Mouse (Mus musculus): ENCODE results near the gene Rasgrf1. TPM values are rescaled to one million over a fixed set of nuclear protein-coding genes. Genes with fewer than 3 reads are reported as not detected.

Gene Rasgrf1
- total RNA-seq, 2 experiments from 2014 or later = not detected

DNA sequence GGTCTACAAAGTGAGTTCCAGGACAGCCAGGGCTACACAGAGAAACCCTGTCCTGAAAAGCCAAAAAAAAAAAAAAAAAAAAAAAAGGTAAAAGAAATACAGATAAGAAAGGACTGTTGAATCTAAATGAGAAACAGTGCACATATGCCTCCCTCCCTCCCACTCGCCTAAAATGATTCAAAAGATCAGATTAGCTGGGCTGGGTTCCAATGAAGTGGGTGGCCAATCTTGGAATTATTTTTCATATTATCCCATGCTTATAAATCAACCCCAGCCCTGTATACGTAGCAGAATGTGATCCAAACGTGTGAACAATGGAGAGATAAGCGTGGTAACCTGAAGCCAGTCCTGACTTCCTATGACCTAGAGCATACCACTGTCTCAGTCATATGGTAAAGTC is 8.5 kb upstream of the Rasgrf1 start:
- ATAC-seq (replicated peaks; ENCODE audit: low FRiP score, poor library complexity, severe bottlenecking) = no peak

DNA sequence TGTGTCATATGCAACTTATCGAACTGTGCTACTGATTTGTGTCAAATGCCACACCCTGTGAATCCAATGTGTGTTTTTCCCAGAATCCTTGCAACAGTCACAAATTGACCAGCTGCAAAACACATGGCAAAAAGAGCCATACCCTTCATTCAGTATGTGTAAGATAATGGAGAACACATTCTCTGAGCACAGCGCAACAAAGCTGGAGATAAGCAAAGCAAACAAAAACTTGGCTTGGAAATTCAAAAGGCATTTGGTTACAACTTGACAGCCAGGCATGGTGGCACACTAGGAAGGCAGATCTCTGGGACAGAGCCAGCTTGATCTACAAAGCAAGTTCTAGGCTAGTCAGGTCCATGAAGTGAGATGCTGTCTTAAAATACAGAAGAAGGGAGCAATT is 6.9 kb upstream of the Rasgrf1 start:
- ATAC-seq (replicated peaks; ENCODE audit: low FRiP score, poor library complexity, severe bottlenecking) = no peak

DNA sequence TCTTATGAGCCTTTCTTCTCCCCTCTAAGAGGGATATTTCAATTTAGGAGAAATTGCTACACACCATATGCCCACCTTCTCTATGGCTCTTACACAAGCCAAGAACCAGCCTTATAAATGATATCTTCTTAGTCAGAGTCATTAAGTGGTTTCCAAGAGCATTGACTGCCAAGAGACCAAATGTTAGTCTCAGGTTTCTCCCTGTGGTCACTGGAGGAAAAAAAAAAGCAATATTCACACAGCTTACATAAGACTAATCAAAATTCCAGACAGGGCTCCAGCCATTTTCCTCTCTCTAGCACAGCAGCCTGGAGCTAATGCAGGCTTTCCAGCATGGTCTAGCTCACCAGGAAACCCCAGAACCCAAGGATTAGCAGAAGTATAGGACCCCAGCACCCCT is 3.1 kb upstream of the Rasgrf1 start:
- no peak for ATAC-seq (replicated peaks; ENCODE audit: low FRiP score, poor library complexity, severe bottlenecking)

DNA sequence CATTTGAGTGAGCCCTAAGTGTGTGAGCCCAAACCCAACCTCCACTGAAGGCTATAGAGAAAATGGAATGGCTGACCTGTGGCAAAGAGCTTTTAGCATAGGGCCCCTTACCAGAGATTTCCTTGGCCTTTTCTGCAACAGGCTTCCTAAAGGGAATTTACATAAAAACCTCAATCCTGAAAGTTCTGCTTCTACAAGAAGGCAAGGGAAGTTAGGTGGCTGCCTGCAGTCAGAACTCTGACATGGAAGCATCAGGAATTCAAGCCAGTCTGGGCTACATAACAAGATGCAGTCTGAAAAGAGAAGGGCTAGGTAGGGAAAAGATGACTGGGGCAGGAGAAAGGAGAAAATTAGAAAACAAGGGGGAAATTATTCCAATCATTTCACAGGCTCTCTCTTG is 1.8 kb upstream of the Rasgrf1 start:
- ATAC-seq (replicated peaks; ENCODE audit: low FRiP score, poor library complexity, severe bottlenecking) = no peak

DNA sequence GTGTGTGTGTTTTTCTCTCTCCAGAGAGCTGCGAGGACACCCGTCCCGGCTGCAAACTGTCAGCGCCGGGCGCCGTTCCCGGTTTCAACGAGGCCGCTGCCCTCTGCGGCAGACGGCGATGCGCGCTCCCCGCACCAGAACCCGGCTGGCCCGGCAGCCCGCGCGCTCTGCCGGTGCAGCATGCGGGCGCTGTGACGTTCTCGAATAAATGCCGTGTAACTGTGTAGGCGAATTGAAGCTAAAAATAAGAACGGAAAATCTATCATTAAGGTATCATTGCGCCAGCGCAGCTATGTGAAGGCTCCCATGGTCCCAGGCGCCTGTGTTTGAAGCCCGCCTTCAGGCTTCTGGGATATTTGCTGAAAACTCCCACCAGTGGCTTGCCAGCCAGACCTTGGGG is 1.1 kb upstream of the Rasgrf1 start:
- no peak for ATAC-seq (replicated peaks; ENCODE audit: low FRiP score, poor library complexity, severe bottlenecking)

DNA sequence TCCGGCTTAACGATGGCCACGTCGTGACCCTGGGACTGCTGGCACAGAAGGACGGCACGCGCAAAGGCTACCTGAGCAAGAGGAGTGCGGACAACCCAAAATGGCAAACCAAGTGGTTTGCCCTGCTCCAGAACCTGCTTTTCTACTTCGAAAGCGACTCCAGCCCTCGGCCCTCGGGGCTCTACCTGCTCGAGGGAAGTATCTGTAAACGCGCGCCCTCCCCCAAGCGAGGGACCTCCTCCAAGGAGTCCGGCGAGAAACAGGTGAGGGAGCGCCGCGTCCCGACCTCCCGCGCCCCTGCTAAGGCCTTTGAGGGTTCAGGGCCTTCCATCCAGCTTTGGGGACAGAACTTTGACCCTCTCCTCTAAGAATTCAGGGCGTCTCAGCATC is 298 bp downstream of the Rasgrf1 start:
- no peak for ATAC-seq (replicated peaks; ENCODE audit: low FRiP score, poor library complexity, severe bottlenecking)

DNA sequence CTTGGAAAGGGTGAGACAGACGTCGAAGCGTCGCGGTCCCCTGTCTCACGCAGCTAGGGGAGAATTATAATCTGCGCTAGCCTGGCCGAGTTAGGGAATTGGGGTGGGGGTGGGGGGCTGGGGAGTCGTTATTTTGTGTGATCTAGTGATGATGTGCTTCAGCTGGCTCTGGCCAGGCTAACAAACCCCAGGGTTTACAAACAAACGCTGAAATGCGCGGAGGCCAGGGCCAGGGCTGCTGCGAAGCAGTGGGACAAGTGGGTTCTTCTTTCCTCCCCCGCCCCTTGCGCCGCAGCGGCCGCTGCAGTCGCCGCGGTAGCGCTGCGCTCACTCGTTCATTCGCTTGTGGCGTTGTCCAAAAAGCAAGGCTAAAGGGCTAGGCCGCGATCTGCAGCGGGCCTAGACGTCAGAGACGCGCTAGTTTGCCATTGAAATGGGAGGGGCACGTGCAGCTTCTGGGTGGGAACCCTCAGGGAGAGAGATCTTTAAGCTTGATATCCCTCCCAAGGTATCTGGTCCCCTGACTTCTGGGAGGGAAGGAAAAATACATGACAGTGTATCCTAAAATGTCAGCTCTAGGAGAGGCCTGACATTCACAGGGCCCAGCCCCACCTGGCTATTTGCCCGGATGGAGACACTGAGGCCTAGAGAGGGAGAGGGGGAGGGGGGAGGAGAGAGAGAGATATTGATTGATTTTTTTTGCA is 1.2 kb downstream of the Rasgrf1 start:
- no peak for ATAC-seq (replicated peaks; ENCODE audit: low FRiP score, poor library complexity, severe bottlenecking)

DNA sequence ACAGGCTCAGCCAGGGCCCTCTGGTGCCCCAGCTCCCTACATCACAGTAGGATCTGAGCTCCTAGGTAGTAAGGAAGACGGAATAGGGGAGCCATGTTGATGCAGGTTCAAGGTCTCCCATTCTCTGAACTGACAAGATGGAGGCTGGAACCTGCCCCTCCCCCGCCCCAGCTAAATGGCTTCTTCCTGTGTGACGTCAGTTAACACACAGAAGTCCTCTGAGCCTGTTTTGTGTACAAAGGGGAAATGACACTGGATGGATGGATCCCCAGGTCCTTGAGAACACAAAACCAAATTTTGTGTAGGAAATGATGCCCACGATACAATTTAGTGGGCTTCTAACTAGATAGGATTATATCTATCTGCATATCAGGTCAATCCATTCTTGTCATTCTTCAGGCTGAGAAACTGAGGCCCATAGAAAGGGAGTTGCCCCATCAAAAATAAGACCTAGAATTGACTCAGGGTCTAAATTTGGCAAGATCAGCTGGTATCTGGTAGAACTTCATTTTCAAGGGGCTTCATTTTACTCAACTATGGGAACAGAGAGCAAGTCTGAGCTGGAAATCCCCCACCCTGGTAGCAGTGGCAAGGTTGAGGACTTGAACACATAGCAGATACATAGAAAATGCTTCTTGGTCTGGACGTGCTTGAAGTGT is 2.3 kb downstream of the Rasgrf1 start:
- no peak for ATAC-seq (replicated peaks; ENCODE audit: low FRiP score, poor library complexity, severe bottlenecking)

DNA sequence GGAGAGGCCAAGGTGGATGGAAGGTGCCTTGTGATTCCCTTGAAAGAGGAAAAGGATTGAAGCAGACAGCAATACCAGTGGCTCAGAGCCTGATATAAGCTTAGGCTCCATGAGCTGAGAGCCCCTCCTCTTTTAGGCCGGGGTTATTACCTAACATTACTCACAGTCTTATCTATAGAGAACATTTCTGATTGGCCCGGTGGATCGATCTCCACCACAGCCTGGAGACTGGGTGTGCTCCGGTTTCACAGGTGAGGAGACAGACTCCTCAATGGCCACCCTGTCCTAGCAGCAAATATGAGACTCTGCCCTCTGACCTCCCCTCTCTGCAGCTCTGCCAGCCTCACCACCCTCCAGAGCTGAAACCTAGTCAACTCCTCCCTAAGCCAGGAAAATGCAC is 3.4 kb downstream of the Rasgrf1 start:
- no peak for ATAC-seq (replicated peaks; ENCODE audit: low FRiP score, poor library complexity, severe bottlenecking)

DNA sequence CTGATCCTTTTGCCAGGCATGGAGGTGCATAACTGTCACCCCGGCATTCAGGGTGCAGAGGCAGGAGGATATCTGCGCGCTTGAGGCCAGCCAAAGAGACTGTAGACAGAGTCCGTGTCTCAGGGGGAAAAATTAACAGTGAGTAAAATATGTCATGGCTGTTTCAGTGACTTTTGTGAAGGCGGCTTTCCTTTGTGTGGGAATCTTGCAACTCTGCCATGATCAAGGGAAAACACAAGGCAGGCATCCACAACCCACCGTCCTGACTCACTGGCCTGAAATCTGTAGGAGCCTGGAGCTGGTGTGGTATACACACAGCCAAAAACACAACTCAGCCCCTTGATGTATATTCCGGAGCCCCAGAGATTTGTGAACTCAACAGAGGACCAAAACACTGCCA is 6.8 kb downstream of the Rasgrf1 start:
- ATAC-seq (replicated peaks; ENCODE audit: low FRiP score, poor library complexity, severe bottlenecking) = no peak

DNA sequence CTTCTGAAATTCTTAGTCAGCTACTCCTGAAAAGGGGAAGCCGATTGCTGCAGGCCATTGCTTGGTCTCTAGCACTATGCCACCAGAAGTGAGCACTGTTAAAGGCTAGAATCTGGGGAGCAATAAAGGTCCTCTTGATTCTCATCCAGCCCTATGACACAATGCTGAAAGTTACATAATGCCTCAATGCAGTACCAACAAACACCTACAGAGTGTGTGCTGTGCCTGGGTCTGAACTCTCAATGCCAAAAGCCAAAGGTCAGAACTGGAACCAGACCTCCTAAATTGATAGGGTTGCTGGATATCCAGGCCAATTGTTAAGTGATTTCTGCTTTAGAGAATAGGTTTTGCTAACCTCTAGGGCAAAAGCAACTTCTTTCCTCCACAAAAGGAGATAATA is 7.7 kb downstream of the Rasgrf1 start:
- no peak for ATAC-seq (replicated peaks; ENCODE audit: low FRiP score, poor library complexity, severe bottlenecking)

DNA sequence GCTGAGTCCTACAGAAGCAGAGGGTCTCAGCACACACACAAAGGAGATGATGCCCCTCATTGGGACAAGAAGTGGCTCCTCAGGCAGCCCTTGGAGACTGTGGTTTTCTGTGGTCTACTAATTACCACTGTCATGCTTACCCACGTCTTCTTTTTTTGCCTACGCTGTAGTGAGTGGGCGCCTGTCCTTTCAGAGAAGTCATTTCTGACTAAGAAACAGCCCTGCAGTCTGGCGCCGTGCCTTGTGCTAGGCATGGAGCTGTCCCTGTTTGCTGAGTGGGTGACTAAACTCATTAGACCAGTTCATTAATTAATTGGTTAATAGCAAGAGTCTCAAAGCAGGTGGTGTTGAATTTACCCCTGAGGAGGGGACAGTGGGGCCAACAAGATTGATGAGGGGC is 9.1 kb downstream of the Rasgrf1 start:
- no peak for ATAC-seq (replicated peaks; ENCODE audit: low FRiP score, poor library complexity, severe bottlenecking)

DNA sequence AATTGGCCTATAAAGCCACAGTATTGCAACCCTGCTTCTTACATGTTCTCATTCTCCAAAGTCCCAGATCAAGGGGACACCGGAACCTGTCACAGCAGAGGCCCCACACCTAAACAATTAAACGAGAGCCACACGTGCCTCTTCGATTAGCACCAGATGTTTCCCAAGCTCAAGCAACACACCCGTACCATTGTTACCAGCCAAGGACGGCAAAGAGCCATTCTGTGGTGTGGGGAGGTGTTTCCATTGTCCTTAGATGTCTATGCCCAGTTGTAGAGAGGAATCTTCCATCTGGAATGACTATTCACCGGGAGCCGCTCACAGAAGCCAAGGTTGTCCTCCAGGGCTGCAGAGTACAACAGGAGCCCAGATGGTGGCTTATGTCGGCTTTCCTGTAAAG is 11.4 kb downstream of the Rasgrf1 start:
- ATAC-seq (replicated peaks; ENCODE audit: low FRiP score, poor library complexity, severe bottlenecking) = no peak

DNA sequence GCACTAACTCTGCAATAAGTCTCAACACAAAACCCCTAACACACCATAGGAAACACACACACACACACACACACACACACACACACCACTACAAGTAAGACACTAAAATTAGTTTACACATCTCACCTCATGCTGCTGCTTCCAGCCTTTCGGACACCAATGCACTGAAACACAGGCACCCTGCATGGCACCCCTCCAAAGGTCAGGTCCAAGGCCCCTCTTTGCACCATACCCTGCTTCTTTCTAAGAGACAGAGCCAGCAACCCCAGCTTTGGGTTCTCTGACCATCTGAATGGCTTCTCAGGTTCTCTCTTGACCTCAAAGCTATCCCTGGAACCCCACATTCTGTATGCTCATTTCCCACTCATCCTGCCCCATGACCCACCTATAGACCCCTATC is 13.0 kb downstream of the Rasgrf1 start:
- ATAC-seq (replicated peaks; ENCODE audit: low FRiP score, poor library complexity, severe bottlenecking) = no peak

DNA sequence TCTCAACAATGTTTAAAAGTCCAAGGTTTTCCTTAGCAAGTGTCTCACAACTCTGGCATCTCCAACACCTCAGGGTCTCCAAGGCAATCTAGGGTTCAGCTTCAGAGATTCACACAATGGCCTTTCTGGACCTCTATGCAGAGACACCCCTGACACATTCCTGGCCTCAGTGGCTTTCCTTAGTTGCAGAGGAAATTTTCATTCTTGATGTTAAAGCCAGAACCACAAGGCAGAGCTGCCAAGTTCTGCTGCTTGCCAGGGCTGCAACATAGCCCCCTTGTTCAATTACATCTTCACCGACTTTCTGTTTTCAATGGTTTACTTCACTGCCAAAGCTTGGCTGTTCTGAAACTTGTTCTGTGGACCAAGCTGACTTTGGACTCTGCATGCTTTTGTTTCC is 15.1 kb downstream of the Rasgrf1 start:
- no peak for ATAC-seq (replicated peaks; ENCODE audit: low FRiP score, poor library complexity, severe bottlenecking)

DNA sequence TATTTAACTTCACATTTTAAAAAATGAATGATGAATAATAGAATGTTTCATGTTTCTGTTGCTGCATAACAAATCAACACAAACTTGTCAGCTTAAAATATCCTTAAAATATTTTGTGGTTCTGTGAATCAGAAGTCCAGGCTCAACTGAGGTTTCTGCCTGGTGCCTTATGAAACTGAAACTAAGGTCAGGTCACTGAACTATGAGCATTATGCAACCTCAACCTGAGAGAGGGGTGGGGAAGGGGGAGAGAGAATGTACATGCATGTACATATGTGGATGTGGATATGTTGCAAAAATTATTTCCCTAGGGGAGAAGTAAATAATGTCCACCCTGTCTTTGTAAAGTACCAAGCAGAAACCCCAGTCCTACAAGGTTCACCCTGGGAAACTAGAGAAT is 18.8 kb downstream of the Rasgrf1 start:
- no peak for ATAC-seq (replicated peaks; ENCODE audit: low FRiP score, poor library complexity, severe bottlenecking)

DNA sequence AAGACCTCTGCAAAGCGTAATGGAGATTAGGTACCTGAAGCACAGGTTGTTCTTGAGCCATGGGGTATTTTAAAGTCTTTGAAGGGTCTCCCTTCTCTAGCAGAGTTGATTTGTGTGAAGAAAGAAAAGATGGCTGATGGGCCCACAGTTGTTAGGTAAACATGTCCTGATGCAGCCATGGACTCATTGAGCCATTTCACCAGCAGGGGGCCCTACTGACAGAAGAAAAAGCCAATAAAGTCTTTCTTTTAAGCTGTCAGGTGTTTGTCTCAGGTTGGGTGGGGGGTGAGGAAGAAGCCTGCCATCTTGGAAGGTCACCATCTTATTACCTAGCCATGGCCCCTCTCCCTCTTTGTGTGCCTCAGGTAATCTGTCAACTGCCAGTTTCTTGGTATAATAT is 30.7 kb downstream of the Rasgrf1 start:
- no peak for ATAC-seq (replicated peaks; ENCODE audit: low FRiP score, poor library complexity, severe bottlenecking)

DNA sequence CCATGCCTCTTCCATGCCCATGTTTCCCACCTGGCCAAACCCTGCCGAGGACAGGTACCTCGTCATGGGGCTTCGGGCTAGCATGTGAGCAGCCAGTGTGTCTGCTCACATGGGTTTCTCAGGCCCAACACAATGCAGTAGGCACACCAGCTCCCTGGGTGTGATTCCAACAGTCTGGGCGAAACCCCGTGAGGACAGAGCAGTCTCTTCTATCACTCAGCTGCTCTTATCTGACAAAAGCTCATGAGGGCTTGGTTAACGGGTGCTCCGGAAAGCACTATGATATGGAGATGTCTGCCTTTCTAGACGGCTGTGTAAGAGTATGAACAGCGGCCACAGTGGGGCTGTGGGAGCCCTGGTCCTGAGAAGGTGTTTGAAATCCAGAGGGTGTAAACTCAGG is 37.1 kb downstream of the Rasgrf1 start:
- no peak for ATAC-seq (replicated peaks; ENCODE audit: low FRiP score, poor library complexity, severe bottlenecking)

DNA sequence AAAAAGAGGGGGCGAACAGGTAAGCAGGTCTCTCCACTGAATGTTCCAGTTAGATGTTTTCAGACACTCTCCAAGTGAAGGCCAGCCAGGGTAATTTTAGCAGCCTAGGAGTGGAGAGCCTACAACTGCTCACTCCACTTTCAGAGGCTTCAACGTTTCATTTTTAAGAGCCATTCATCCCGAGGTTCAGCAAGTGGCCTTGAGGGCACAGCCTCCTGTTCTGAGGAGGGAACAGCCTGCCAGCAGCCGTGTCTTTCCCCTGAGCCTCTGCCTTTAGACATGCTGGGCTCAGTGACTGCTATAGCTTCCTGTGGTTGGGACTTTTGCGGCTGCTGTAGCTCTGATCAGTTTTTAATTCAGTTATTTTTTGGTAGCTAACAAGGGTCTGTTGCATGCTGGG is 38.9 kb downstream of the Rasgrf1 start:
- ATAC-seq (replicated peaks; ENCODE audit: low FRiP score, poor library complexity, severe bottlenecking) = no peak

DNA sequence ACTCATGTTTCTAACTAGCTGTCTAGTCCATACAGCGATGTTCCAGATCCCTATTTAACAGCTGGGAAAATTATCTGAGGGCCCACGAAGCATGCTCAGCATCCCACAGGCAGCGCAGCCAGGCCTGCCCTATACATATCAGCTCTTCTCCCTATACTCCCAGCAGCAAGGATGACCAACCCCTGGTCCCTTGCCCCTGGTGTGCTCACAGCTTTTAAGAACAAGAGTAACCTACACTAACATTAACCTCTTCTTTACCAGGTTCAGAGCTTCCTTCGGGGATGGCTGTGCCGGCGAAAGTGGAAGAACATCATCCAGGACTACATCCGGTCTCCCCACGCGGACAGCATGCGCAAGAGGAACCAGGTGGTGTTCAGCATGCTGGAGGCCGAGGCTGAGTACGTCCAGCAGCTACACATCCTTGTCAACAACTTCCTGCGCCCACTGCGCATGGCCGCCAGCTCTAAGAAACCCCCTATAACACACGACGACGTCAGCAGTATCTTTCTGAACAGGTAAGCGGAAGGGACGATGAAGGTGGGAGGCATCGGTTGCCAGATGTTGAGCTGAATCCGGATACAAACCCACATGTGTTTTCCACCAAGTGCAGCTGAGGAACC is 44.0 kb downstream of the Rasgrf1 start:
- no peak for ATAC-seq (replicated peaks; ENCODE audit: low FRiP score, poor library complexity, severe bottlenecking)

DNA sequence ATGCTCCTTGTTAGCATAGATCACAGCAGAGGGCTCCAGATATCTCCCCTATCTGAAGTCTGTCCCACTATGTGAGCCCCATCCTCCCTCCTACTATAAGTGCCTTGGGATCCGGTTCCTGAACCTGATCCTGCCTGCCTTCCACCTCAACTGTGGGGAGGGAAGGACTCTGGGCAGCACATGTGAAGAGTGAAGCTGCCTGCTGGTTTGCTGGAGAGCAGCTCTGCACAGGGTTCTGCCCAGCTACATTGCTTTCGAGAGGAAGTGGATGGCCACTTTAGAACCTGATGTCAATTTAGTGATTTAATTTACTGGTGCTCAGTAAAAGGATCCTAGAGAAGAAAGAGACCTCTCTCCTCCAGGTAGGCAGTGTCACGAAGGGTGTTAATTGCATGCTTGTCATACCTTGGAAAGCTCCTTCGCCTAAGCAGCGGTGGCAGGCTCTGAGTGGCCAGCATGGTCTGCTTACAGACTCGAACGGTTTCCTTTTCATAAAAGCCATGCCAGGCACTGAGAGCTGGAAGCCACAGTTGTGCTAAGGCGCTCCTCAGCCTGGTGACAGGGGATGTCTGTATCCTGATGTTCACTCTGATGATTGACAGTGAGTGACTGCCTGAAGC is 45.3 kb downstream of the Rasgrf1 start:
- no peak for ATAC-seq (replicated peaks; ENCODE audit: low FRiP score, poor library complexity, severe bottlenecking)
